Mouse (Mus musculus) left cerebral cortex, adult 18-20 months (tissue): ENCODE results near the gene Vegfa. TPM values are rescaled to one million over a fixed set of nuclear protein-coding genes. Genes with fewer than 3 reads are reported as not detected.

ENCODE experiments used
- DNase-seq, 2 experiments: peaks; one replicate each; pipeline ENCODE4 v3.0.0; 2021 to 2022; ENCODE audit warnings: low spot score in 2 of 2, mixed read lengths in 1 of 2
- long read RNA-seq, 2 experiments: library from polyadenylated mRNA; stranded (forward); transcript quantifications; one replicate each; pipeline ENCODE4 v2.0.0; 2021
- total RNA-seq, 2 experiments: library from RNA; stranded (reverse); gene quantifications; 2 replicates each; pipeline ENCODE4 v1.2.3; 2021

Vegfa gene
- 10 to 100 TPM; 61.1 to 88.1 TPM for total RNA-seq
- long read RNA-seq, experiment 1, transcript Vegfa-207 (8 exons, 1,973 nt) = minor isoform, 5 of 58 reads
- long read RNA-seq, experiment 1, transcript Vegfa-201 (6 exons, 2,765 nt) = minor isoform, 7 of 58 reads
- long read RNA-seq, experiment 1, transcript Vegfa-202 (7 exons, 3,451 nt) = major isoform, 22 of 58 reads
- long read RNA-seq, experiment 1, partial matches to known transcripts = 1 of 58 reads
- long read RNA-seq, experiment 1, other reads (novel, unspliced or antisense) = 19 of 58 reads
- long read RNA-seq, experiment 2, transcript Vegfa-201 (6 exons, 2,765 nt) = minor isoform, 14 of 49 reads
- long read RNA-seq, experiment 2, transcript Vegfa-202 (7 exons, 3,451 nt) = major isoform, 21 of 49 reads
- long read RNA-seq, experiment 2, partial matches to known transcripts = 0 of 49 reads
- long read RNA-seq, experiment 2, other reads (novel, unspliced or antisense) = 7 of 49 reads

DNA sequence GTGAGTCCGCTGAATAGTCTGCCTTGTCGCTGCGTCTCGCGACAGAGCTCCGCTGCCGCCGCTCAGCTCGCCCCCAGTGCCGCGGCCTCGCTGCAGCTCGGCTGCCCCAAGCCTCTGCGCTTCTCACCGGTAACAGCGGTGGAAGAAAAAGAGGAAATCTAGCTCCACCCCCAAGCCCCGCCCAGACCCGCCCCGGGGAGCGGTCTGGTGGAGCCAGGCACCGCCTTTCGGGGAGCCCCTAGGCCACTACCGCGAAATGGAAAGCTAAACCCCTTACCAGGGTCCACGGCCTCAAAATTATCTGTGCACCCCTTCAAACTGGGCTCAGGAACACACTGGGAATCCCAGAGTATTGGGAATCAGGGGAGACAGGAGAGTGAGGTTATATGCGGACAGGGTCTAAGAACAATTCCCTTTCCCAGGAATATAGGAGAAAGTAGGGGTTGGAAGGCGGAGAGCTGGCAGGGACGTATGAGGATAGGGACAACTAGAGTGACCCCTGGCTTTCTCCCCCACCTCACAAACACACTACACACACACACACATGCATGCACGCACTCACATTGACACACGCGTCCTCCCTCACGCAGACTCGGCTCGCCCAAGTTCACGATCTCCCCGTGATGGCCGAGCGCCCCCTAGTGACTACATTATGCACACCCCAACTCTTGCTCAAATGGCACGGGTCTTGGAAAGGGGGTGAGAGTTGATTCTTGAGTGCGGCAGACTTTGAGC lies at the start of gene Vegfa:
Gene Vegfa, minus strand, starts transcription at position 113 of the 735 bp plus-strand sequence.
- peak; percentile 91 to 97 for DNase-seq

DNA sequence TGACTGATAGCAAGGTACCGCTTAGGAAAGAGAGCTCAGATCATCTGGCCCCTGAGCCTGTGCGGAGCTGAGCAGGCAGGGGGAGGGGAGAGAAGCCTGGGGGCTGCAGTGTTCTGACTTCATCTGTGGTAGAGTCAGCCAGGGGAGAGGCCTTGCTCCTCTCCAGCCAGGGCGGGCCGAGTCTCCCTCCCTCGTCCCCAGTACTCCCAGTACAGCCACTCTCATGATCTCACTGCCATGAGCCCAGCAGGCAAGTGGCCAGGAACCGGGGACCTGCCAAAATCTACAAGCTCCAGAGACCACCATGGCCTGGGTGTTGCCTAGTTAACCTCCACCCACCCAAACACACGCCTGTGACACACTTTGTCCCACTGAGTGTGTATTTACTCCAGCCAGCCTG lies 49.5 kb upstream of the Vegfa start:
- no peak for DNase-seq

DNA sequence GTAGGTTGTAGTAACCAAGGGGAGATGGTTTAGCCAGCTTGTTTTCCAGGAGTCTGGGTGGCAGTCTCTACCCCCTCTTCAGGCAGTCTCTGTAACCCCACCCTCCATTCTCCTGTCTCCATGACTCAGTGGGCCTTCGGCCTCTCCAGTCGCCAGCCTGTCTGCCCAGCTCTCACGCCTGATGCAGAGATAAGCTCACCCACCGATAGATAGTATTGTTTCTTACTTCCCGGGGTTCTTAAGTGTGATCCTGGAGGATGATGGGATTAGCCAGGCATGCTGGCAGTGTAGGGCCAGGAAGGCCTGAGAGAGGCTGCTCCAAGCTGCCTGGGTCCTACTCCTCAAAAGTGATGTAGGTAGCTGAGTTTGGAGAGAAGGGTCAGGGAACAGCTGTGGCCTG lies 48.9 kb upstream of the Vegfa start:
- no peak for DNase-seq

DNA sequence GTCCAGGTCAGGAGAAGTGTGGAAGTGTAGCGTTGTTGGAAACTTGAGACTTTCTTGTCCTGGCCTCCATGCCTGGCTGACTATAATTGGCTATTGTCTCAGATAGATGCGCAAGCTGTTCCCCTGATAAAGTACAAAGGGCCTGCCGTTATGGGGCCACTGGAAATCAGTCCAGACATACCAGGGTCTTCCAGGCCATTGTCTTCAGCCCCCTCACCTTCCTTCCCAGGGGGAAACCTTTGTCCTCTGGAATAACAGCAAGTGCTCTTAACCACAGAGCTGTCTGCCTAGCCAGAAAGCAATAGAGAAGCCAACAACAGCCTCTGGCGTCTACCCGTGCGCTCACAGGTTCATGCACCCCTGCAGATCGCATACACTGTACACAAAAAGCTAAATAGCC lies 48.2 kb upstream of the Vegfa start:
- no peak for DNase-seq

DNA sequence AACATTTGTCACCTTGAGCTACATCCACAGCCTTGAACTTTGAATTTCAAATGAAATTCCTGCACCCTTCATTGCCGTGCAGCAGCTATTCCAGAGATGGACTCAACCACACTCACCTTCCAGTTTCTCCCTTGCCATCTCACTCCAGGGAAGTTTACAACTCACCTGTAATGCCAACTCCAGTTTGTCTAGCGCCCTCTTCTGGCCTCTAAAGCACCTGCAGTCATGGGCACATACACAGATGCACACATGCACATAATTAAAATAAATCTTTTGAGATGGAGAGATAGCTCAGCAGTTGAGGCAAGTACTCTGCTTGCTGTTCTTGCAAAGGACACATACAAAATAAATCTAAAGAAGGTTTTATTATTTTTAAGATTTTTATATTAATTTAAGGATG lies 46.9 kb upstream of the Vegfa start:
- DNase-seq = no peak

DNA sequence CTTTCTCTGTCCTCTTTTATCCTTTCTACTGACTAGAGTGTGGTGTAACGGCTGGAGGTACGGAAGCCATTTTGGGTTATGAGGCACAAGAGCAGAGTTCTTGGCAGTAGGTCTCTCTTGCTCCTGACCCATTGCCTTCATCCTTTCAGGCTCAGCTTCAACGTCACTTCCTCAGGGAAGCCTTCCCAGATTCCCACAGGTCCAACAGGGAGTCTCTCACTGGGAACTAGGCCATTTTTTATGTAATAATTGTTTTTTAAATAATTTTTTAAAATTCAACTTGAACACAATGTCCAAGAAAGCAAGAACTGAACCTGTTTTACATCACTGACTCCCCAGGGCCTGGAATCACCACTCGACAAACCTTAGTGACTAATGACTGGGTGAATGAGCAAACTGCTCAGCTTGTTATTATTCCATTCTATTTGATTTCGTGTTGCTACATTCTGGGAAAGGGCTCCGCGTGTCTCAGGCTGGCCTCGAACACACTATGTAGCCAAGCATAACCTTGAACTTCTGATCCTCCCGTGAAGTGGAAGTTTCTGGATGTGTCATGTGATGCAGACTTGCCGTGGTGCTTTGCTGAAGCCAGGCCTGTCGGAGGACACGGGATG lies 45.9 kb upstream of the Vegfa start:
- no peak for DNase-seq

DNA sequence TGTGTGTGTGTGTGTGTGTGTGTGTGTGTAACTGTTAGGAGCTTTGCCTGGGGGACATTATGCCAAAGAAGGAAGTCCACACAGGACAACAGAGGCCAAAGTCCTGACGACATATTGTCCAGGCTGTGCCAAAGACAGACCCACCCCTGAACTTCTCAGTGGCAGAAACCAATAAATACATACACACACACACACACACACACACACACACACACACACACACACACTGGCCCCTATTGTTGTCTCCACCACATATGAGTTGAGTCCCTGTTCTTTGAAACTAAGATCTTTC lies 44.0 kb upstream of the Vegfa start:
- DNase-seq = no peak

DNA sequence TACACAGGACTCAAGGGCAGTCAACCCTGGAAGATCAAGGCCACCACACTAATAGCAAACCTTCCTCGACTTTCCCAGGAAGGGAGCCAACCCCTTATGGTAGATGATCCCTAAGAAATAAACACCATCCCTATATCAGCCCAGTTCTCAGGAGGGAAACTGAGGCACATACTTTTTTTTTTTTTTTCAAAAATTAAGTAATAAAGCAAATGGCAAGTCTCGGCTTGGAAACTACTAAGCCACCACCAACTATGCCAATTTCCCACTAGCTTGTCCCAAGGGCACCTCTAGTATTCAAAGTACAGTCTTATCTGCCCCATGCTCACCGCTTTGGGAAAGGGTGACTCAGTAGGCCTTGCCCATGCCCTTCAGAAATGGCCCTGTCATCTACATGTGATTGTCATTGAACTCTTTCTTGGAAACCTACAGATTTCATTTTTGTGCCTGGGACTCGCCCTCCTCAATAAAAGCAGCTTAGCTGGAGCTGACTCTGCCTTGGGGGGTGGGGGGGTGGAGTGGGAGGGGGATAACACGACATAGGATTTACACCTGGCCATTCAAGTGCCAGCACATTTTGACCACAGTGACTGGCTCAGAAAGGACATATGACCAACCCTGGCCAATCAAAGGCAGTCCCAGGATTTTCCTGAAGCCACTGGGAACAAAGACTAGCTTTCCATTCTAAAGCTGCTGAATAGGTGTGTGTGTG lies 43.5 kb upstream of the Vegfa start:
- DNase-seq = no peak

DNA sequence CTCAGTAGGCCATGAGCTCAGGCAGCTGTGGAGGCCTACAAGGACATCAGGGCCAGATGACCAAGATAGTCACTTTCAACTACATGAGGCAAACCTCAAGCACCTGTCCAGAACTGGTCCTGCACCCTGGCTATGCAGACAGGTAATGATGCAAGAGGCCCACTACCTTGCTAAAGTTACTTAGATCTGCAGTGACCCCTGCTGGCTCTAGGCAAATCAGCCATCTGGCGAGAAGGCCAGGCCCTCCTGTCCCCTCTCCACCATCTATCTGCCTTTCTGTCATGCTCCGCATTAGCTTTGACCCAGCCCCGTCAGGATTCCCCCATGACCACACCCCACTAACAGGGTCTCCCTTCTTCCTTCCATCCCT lies 42.9 kb upstream of the Vegfa start:
- DNase-seq = no peak

DNA sequence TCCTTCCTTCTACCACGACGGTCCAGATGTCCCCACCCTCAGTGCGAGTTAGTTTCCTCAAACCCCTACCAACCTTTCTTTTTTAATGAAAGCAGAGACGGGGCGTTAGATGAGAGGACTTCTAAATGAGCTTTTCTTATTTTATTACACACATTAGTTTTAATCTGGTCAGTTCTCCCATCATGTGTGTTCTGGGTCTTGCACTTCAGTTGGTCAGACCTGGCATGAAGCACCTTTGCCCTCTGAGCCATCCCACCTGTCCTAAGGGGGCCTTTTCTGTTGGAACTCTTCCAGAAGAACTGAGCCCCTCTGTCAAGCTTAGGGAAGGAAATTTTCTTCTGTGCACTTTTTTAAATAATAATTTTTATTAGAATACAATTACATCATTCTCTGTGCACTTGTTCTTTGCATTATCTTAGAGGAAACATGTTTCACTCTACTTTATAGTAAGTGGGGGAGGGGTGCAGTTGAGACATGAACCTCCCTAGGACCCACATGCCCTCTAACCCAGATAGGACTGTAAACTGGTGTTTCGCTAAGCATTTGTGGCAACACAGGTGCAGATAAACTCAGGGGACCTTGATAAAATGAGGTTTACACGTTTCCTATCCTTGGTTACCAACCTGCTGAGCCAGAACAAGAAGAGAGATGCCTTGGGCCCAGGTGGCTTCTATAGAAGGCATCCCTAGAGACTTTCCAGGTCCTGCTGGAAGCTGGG lies 42.4 kb upstream of the Vegfa start:
- DNase-seq = no peak

DNA sequence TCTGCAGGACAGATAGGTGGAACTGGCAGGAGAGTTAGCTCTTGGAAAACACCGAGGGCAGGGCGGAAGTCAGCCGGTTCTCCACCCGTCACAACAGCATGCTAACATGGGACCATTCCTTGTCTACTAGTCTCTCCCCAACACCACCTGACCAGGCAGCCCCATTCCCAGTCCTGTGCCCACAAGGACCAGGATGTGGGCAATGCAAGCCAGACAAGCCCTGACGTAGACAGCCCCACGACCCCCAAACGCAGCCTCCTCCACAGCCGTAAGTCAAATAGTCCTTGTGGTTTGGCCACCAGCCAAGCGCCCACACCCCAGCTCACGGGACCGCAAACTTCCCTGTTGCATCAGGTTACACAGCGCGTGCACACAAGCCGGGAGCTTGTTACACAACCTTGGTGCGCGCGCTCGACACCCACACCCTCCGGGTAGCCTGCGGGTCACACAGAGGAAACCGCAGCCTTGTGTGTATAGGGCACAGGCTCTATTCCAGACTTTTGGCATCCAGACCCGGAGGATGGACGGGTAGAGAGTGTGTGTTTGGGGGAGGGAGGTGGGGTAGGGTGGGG lies 41.6 kb upstream of the Vegfa start:
- DNase-seq = peak in 1 of 2 experiments; percentile 24

DNA sequence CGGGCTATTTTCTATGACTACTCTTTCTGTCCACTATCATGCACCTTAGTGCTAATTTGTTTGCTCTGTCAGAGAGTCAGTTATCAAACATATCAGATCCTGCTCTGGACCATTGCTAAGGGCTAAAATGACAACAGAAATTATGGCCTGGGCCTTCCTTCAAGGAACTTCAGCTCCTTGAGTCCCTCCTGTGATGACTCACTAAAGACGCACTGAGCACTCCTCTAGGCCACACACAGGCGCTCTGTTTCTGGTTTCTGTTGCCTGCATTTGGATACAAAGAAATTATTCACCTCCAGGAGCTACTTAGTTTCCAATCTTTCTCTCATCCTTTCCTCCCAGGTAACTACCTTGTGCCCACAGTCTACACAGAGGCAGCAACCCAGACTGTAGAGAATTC lies 39.4 kb upstream of the Vegfa start:
- no peak for DNase-seq

DNA sequence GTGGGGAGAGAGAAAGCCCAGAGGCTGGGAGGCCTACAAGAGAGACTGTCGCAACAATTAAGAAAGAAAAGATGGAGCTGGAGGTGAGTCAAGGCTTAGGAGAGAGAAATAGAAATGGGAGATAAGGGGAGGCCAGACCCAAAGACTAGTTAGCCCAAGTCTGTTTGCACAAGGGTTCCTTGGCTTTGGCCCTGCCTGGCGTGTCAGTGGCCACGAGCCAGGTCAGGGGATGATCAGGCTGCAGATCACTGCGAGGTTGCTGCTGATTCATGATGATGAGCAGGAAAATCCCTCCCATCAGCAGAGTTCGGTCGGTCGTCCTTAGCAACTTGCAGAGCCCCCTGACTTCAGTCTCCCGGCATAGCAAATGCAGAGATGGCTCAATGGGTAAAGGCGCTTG lies 37.9 kb upstream of the Vegfa start:
- DNase-seq = no peak

DNA sequence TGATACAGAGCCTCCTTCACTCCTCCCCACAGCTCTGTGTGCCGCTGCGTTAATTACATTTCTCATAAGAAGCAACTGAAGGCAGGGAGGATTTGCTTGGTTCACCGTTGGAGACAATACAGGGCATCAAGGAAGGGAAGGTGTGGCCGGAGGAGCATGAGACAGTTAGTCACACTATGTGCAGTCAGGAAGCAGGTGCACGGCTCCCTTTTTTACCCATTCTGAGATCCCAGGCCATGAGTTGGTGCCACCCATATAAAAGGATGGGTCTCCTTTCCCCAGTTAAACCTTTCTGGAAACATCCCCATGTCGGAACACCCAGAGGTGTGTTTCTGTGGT lies 31.8 kb upstream of the Vegfa start:
- no peak for DNase-seq

DNA sequence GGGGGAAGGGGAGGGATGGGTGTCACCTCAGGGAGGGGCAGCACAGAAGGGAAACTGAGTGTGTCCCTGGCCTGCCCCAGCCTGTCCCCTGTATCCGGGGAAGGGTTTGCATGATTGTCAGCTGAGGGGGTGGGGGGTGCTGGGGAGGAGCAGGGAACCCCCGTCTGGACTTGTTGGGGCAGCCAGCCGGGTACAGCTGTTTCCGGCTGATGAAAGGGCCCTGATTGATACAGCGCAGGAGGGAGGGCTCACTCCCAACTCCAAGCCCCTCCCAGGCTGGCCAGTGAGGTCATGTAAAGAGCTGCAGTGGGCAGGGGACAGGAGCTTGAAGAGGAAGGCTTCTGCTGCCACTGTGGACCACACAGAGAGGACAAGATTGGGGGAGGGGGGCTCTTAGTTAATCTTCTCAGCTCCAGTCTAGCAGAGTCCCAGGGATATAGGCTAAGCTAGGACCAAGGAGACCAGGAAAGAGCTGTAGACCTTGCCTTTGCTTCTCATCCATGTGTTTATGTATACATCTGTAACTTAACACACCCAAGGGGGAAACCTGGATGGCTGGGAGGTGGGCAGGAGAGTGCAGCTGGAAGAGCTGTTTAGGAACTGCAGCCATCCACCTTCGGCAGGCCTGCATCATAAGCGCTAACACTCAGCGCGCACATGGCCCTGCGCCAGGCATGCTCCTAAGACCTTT lies 31.3 kb upstream of the Vegfa start:
- no peak for DNase-seq

DNA sequence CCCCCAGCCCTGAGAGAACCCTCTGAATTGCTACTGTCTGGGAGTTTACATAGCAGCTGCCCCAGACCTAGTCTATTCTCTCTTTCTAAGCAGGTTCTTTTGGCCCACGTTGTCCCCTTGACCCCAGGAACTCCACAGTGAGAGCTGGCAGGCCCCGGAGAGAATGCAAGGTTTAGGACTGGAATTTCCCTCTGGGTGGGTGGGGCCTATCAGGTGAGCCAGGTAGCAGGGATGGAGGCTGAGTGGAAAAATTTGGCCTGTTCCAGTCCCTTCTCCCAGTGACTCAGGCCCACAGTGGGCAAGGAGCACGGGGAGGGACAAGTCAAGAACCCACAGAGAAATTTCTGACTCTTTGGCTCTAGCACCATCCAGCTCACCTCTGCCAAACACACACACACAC lies 28.1 kb upstream of the Vegfa start:
- no peak for DNase-seq

DNA sequence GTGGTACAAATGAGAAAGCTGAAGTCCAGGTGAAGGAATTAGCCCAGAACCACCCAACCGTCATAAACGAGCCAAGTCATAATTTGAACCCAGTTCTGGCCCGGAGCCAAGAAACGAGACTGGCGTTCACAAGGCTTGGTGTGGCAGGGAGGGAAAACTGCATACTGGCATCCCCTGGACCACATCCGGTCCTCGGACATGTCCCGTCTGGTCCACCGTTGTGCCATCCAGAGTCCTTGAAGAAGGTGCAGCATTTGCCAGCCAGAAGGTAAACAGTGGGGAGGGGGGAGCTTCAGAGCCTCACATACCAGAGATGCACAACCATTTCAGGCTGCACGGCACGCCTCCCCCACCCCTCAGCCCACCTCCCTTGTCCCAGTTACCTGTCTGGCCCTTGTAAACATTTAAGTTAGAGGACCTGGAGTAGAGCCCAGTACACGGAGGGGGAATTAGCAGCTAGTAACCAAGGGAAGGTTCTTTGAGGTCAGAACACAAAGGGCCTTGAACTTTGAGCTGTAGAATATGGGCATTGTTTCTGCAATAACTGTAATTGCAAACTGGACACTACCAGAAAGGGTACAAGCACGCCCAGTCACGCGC lies 27.2 kb upstream of the Vegfa start:
- no peak for DNase-seq

DNA sequence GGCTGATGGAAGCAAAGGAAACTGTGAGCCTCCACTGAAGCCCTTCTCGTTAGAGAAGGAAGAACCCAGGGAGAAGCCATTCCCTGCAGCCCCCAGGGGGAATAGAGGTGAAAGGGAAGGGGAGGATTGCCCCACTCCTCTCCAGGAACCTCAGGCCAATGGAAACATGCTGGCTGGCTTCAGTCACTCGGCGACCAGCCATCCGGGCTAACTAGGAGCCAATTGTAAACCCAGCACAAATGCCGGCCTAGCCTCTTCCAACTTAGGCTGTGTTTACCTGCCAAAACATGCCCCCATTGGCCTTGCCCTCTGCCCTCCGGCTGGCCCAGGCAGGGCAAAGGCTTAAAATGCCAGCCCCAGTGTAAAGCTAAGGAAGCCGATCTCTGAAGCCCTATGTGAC lies 24.1 kb upstream of the Vegfa start:
- no peak for DNase-seq

DNA sequence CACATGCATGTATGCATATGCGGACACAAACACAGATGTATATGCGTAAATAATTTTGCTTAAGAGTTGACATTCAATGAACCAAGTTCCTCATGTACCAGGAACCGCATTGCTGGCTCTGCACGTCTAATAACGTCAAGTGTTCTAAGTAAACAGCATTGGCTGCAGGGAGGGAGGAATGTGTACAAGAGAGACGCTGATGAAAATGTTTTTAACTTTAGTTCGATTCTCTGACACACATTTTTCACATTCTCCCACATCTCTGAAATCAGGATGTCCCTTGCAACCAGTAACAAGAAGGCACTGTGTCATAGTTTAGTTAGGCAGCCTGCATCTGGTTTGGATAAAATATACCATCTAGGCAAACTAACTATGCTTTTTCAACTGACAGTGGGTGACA lies 23.6 kb upstream of the Vegfa start:
- DNase-seq = no peak

DNA sequence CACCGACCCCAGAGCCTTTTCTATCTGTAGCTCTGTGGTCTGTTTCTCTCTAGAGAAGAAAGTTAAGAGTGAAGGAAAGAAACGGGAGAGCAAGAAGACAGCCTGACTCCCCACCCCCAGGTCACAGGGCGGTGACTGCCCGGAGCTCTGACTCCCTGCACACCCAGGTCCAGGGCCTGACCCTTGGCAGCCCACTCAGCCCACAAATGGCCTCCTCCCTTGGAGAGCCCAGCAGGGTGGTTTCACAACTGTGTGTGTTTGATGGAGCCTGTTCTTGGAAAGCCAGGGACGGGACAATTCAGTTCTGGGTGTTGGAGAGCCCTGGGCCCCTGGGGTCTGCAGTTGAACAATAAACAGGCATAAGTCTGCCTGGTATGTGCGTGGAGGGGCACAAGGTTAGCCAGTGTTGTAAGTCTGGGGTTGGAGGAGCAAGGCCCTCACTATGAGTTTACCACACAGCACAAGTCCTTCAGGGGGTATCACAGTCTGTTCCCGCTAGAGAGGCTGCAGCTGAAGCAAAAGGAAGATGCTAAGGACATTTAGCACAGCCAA lies 21.2 kb upstream of the Vegfa start:
- no peak for DNase-seq
